Mouse (Mus musculus): ENCODE results near the gene Ephb6. TPM values are rescaled to one million over a fixed set of nuclear protein-coding genes. Genes with fewer than 3 reads are reported as not detected.

Ephb6 gene
- polyA plus RNA-seq, 1 experiment from 2014 or later, result 46.4 TPM

- Histone ChIP-seq H3K36me3 (ENCODE audit: control insufficient read depth, insufficient read depth, low read length) (no peaks in the 10 kb centered on the region), H3K27ac (ENCODE audit: low read length) (no peak overlapping the region), H3K9me3 (replicated peaks; ENCODE audit: control insufficient read depth, low read length, poor library complexity, severe bottlenecking) (no peaks in the 10 kb centered on the region), H3K4me3 (ENCODE audit: low read depth, low read length) (no peak overlapping the region), H3K9ac (ENCODE audit: low read depth, low read length) (no peak overlapping the region), H3K4me2 (ENCODE audit: low read length) (no peak overlapping the region), H3K27me3 (ENCODE audit: control insufficient read depth, insufficient read depth, low read depth, low read length) (no peaks in the 10 kb centered on the region), H3K4me1 (ENCODE audit: control insufficient read depth, insufficient read depth, low read length) (no peaks in the 10 kb centered on the region)
- WGBS, result 91% methylated on average over 4 of the region's 4 CpGs
- ATAC-seq, result no peak
These were observed 38.3 kb upstream of the Ephb6 start for GRCm38 (mm10) chr6:41566965-41567364.

GRCm38 (mm10) chr6:41569078-41569477 lies 36.2 kb upstream of the Ephb6 start:
- no peak overlapping the region for H3K4me3 ChIP-seq (ENCODE audit: low read depth, low read length)
- no peak overlapping the region for H3K9ac ChIP-seq (ENCODE audit: low read depth, low read length)
- no peaks in the 10 kb centered on the region for H3K4me1 ChIP-seq (ENCODE audit: control insufficient read depth, insufficient read depth, low read length)
- ATAC-seq, result no peak
- no peaks in the 10 kb centered on the region for H3K9me3 ChIP-seq (replicated peaks; ENCODE audit: control insufficient read depth, low read length, poor library complexity, severe bottlenecking)
- no peak overlapping the region for H3K4me2 ChIP-seq (ENCODE audit: low read length)
- no peaks in the 10 kb centered on the region for H3K27me3 ChIP-seq (ENCODE audit: control insufficient read depth, insufficient read depth, low read depth, low read length)
- H3K36me3 ChIP-seq (ENCODE audit: control insufficient read depth, insufficient read depth, low read length), result no peaks in the 10 kb centered on the region
- 74% methylated on average over 3 of the region's 3 CpGs for WGBS
- no peak overlapping the region for H3K27ac ChIP-seq (ENCODE audit: low read length)

GRCm38 (mm10) chr6:41576526-41577097 lies 28.7 kb upstream of the Ephb6 start:
- no peak overlapping the region for H3K9ac ChIP-seq (ENCODE audit: low read depth, low read length)
- no peak overlapping the region for H3K4me3 ChIP-seq (ENCODE audit: low read depth, low read length)
- H3K27ac ChIP-seq (ENCODE audit: low read length), result no peak overlapping the region
- peaks cover 5% of the 10 kb centered on the region; the same call in 1 of the 2 replicates for H3K4me1 ChIP-seq (ENCODE audit: control insufficient read depth, insufficient read depth, low read length)
- no peaks in the 10 kb centered on the region for H3K27me3 ChIP-seq (ENCODE audit: control insufficient read depth, insufficient read depth, low read depth, low read length)
- WGBS, result 58% methylated on average over 5 of the region's 5 CpGs
- no peaks in the 10 kb centered on the region for H3K36me3 ChIP-seq (ENCODE audit: control insufficient read depth, insufficient read depth, low read length)
- no peak for ATAC-seq
- no peaks in the 10 kb centered on the region for H3K9me3 ChIP-seq (replicated peaks; ENCODE audit: control insufficient read depth, low read length, poor library complexity, severe bottlenecking)
- H3K4me2 ChIP-seq (ENCODE audit: low read length), result no peak overlapping the region

GRCm38 (mm10) chr6:41577297-41577696 lies 28.0 kb upstream of the Ephb6 start:
- Histone ChIP-seq H3K4me3 (ENCODE audit: low read depth, low read length) (no peak overlapping the region), H3K27me3 (ENCODE audit: control insufficient read depth, insufficient read depth, low read depth, low read length) (no peaks in the 10 kb centered on the region), H3K4me1 (ENCODE audit: control insufficient read depth, insufficient read depth, low read length) (peaks cover 5% of the 10 kb centered on the region; the same call in 1 of the 2 replicates), H3K9ac (ENCODE audit: low read depth, low read length) (no peak overlapping the region), H3K27ac (ENCODE audit: low read length) (no peak overlapping the region), H3K9me3 (replicated peaks; ENCODE audit: control insufficient read depth, low read length, poor library complexity, severe bottlenecking) (peaks cover 1% of the 10 kb centered on the region; the same call in 1 of the 2 replicates), H3K4me2 (ENCODE audit: low read length) (no peak overlapping the region), H3K36me3 (ENCODE audit: control insufficient read depth, insufficient read depth, low read length) (no peaks in the 10 kb centered on the region)
- 34% methylated on average over 5 of the region's 5 CpGs for WGBS
- ATAC-seq, result 0 out of 2 replicates have a peak, but pooled peaks have one; percentile 34

GRCm38 (mm10) chr6:41581295-41581694 lies 24.0 kb upstream of the Ephb6 start:
- Histone ChIP-seq H3K36me3 (ENCODE audit: control insufficient read depth, insufficient read depth, low read length) (no peaks in the 10 kb centered on the region), H3K27ac (ENCODE audit: low read length) (no peak overlapping the region; the same call in 1 of the 2 replicates), H3K9me3 (replicated peaks; ENCODE audit: control insufficient read depth, low read length, poor library complexity, severe bottlenecking) (peaks cover 8% of the 10 kb centered on the region; the same call in 1 of the 2 replicates), H3K4me1 (ENCODE audit: control insufficient read depth, insufficient read depth, low read length) (peaks cover 5% of the 10 kb centered on the region; the same call in 1 of the 2 replicates), H3K27me3 (ENCODE audit: control insufficient read depth, insufficient read depth, low read depth, low read length) (no peaks in the 10 kb centered on the region), H3K4me2 (ENCODE audit: low read length) (0 out of 2 replicates have a peak overlapping the region, but pooled peaks have one; percentile 3), H3K4me3 (ENCODE audit: low read depth, low read length) (no peak overlapping the region), H3K9ac (ENCODE audit: low read depth, low read length) (no peak overlapping the region)
- ATAC-seq, result peak; percentile 62; the same call in 1 of the 2 replicates
- 32% methylated on average over 7 of the region's 7 CpGs for WGBS

GRCm38 (mm10) chr6:41582189-41582588 lies 23.1 kb upstream of the Ephb6 start:
- Histone ChIP-seq H3K27ac (ENCODE audit: low read length) (no peak overlapping the region), H3K4me3 (ENCODE audit: low read depth, low read length) (no peak overlapping the region), H3K36me3 (ENCODE audit: control insufficient read depth, insufficient read depth, low read length) (no peaks in the 10 kb centered on the region), H3K27me3 (ENCODE audit: control insufficient read depth, insufficient read depth, low read depth, low read length) (no peaks in the 10 kb centered on the region), H3K9me3 (replicated peaks; ENCODE audit: control insufficient read depth, low read length, poor library complexity, severe bottlenecking) (peaks cover 8% of the 10 kb centered on the region; the same call in 1 of the 2 replicates), H3K4me1 (ENCODE audit: control insufficient read depth, insufficient read depth, low read length) (peaks cover 5% of the 10 kb centered on the region; the same call in 1 of the 2 replicates), H3K9ac (ENCODE audit: low read depth, low read length) (no peak overlapping the region), H3K4me2 (ENCODE audit: low read length) (no peak overlapping the region)
- 89% methylated on average over 1 of the region's 1 CpGs for WGBS
- no peak for ATAC-seq

- ATAC-seq, result peak; percentile 73
- no peaks in the 10 kb centered on the region for H3K36me3 ChIP-seq (ENCODE audit: control insufficient read depth, insufficient read depth, low read length)
- H3K9ac ChIP-seq (ENCODE audit: low read depth, low read length), result peak overlapping the region; percentile 93
- 1% methylated on average over 23 of the region's 23 CpGs for WGBS
- H3K27me3 ChIP-seq (ENCODE audit: control insufficient read depth, insufficient read depth, low read depth, low read length), result no peaks in the 10 kb centered on the region
- H3K4me2 ChIP-seq (ENCODE audit: low read length), result peak overlapping the region; percentile 95
- peaks cover 25% of the 10 kb centered on the region for H3K4me1 ChIP-seq (ENCODE audit: control insufficient read depth, insufficient read depth, low read length)
- H3K9me3 ChIP-seq (replicated peaks; ENCODE audit: control insufficient read depth, low read length, poor library complexity, severe bottlenecking), result no peaks in the 10 kb centered on the region
- H3K4me3 ChIP-seq (ENCODE audit: low read depth, low read length), result peak overlapping the region; percentile 74
- H3K27ac ChIP-seq (ENCODE audit: low read length), result peak overlapping the region; percentile 90
These were observed 756 bp upstream of the Ephb6 start for GRCm38 (mm10) chr6:41604401-41605050.

GRCm38 (mm10) chr6:41605794-41606104 lies 467 bp downstream of the Ephb6 start:
- Histone ChIP-seq H3K4me3 (ENCODE audit: low read depth, low read length) (peak overlapping the region; percentile 74), H3K9me3 (replicated peaks; ENCODE audit: control insufficient read depth, low read length, poor library complexity, severe bottlenecking) (no peaks in the 10 kb centered on the region), H3K27me3 (ENCODE audit: control insufficient read depth, insufficient read depth, low read depth, low read length) (no peaks in the 10 kb centered on the region), H3K27ac (ENCODE audit: low read length) (peak overlapping the region; percentile 90), H3K9ac (ENCODE audit: low read depth, low read length) (peak overlapping the region; percentile 93), H3K36me3 (ENCODE audit: control insufficient read depth, insufficient read depth, low read length) (no peaks in the 10 kb centered on the region), H3K4me1 (ENCODE audit: control insufficient read depth, insufficient read depth, low read length) (peaks cover 29% of the 10 kb centered on the region), H3K4me2 (ENCODE audit: low read length) (peak overlapping the region; percentile 95)
- WGBS, result 2% methylated on average over 7 of the region's 7 CpGs
- peak; percentile 66 for ATAC-seq

GRCm38 (mm10) chr6:41606214-41606613 lies 932 bp downstream of the Ephb6 start:
- no peaks in the 10 kb centered on the region for H3K27me3 ChIP-seq (ENCODE audit: control insufficient read depth, insufficient read depth, low read depth, low read length)
- WGBS, result 1% methylated on average over 4 of the region's 4 CpGs
- H3K9ac ChIP-seq (ENCODE audit: low read depth, low read length), result peak overlapping the region; percentile 93
- peak; percentile 8 for ATAC-seq
- H3K36me3 ChIP-seq (ENCODE audit: control insufficient read depth, insufficient read depth, low read length), result no peaks in the 10 kb centered on the region
- no peaks in the 10 kb centered on the region for H3K9me3 ChIP-seq (replicated peaks; ENCODE audit: control insufficient read depth, low read length, poor library complexity, severe bottlenecking)
- peak overlapping the region; percentile 90; the same call in 1 of the 2 replicates for H3K27ac ChIP-seq (ENCODE audit: low read length)
- H3K4me3 ChIP-seq (ENCODE audit: low read depth, low read length), result peak overlapping the region; percentile 74
- peak overlapping the region; percentile 95 for H3K4me2 ChIP-seq (ENCODE audit: low read length)
- peaks cover 29% of the 10 kb centered on the region for H3K4me1 ChIP-seq (ENCODE audit: control insufficient read depth, insufficient read depth, low read length)
